Mouse (Mus musculus) heart, embryonic 12.5 days (tissue): ENCODE results near the gene Clrn3. TPM values are rescaled to one million over a fixed set of nuclear protein-coding genes. Genes with fewer than 3 reads are reported as not detected.
A peak's percentile ranks its signal among the peaks of the same experiment; 100 is the strongest.

Experiments
- ATAC-seq: fragments of 200-750 bp; cut with Nextera tagmentation; 2 replicates; pipeline ENCODE4 v1.8.0; 2017; ENCODE audit warnings: moderate TSS enrichment, moderate library complexity; ENCODE audit not compliant: insufficient number of reproducible peaks, low FRiP score
- H3K27ac ChIP-seq: fragments of 300-500 bp; sonication (generic); 2 replicates; pipeline ENCODE4 v1.5.1; 2016; ENCODE audit warnings: mild to moderate bottlenecking, moderate library complexity; ENCODE audit not compliant: poor library complexity, severe bottlenecking
- H3K27me3 ChIP-seq: fragments of 300-500 bp; sonication (generic); replicated peaks from 2 replicates; pipeline ENCODE4 v1.6.1; 2016; ENCODE audit warnings: mild to moderate bottlenecking, moderate library complexity
- H3K36me3 ChIP-seq: fragments of 300-500 bp; sonication (generic); 2 replicates; pipeline ENCODE4 v1.6.1; 2016; ENCODE audit warnings: mild to moderate bottlenecking, moderate library complexity
- H3K4me1 ChIP-seq: fragments of 300-500 bp; sonication (generic); replicated peaks from 2 replicates; pipeline ENCODE4 v1.6.1; 2016; ENCODE audit warnings: mild to moderate bottlenecking
- H3K4me2 ChIP-seq: fragments of 300-500 bp; sonication (generic); 2 replicates; pipeline ENCODE4 v1.6.1; 2016; ENCODE audit warnings: mild to moderate bottlenecking, moderate library complexity
- H3K4me3 ChIP-seq: fragments of 300-500 bp; sonication (generic); 2 replicates; pipeline ENCODE4 v1.5.1; 2016; ENCODE audit warnings: mild to moderate bottlenecking
- H3K9ac ChIP-seq: fragments of 300-500 bp; sonication (generic); 2 replicates; pipeline ENCODE4 v1.6.1; 2016; ENCODE audit warnings: mild to moderate bottlenecking, moderate library complexity
- H3K9me3 ChIP-seq: fragments of 300-500 bp; sonication (generic); replicated peaks from 2 replicates; pipeline ENCODE4 v1.6.1; 2016; ENCODE audit warnings: mild to moderate bottlenecking, moderate library complexity
- WGBS: fragments of 180-500 bp; shearing (Covaris S2); methylation state at CpG from one replicate; pipeline ENCODE4 v1.1.7; 2016; 5-methylcytosine and 5-hydroxymethylcytosine counted together
- polyA plus RNA-seq: library from polyadenylated mRNA; unstranded; fragments of >200 nt; fragmentation: Nextera tagmentation; extraction: Ambion mirVana; gene quantifications from 2 replicates; pipeline ENCODE4 v1.2.1, GENCODE M21; 2016

Clrn3 gene
- polyA plus RNA-seq, 1 experiment from 2014 or later = not detected

GRCm38 (mm10) chr7:135553550-135553949 is 25.1 kb upstream of the Clrn3 start:
- peaks cover 16% of the 10 kb centered on the region for H3K27me3 ChIP-seq
- H3K4me3 ChIP-seq = no peak overlapping the region
- 71% methylated on average over 3 of the region's 3 CpGs for WGBS
- ATAC-seq = no peak
- H3K27ac ChIP-seq = no peak overlapping the region
- no peak overlapping the region for H3K4me2 ChIP-seq
- H3K36me3 ChIP-seq = no peaks in the 10 kb centered on the region
- H3K9ac ChIP-seq = no peak overlapping the region
- peaks cover 10% of the 10 kb centered on the region for H3K4me1 ChIP-seq
- H3K9me3 ChIP-seq = no peaks in the 10 kb centered on the region

- Histone ChIP-seq H3K9me3 (no peaks in the 10 kb centered on the region), H3K4me3 (no peak overlapping the region), H3K27ac (no peak overlapping the region), H3K36me3 (no peaks in the 10 kb centered on the region), H3K4me2 (no peak overlapping the region), H3K9ac (no peak overlapping the region), H3K27me3 (peaks cover 23% of the 10 kb centered on the region), H3K4me1 (peaks cover 10% of the 10 kb centered on the region)
- WGBS = 43% methylated on average over 1 of the region's 1 CpGs
- ATAC-seq = no peak
Measured at GRCm38 (mm10) chr7:135551547-135551946, 23.1 kb upstream of the Clrn3 start.

GRCm38 (mm10) chr7:135548434-135548833 is 20.0 kb upstream of the Clrn3 start:
- H3K36me3 ChIP-seq = no peaks in the 10 kb centered on the region
- H3K27ac ChIP-seq = no peak overlapping the region
- peaks cover 26% of the 10 kb centered on the region for H3K27me3 ChIP-seq
- no peak overlapping the region for H3K4me3 ChIP-seq
- no peak overlapping the region for H3K4me2 ChIP-seq
- H3K9me3 ChIP-seq = no peaks in the 10 kb centered on the region
- no peak overlapping the region for H3K9ac ChIP-seq
- H3K4me1 ChIP-seq = peaks cover 10% of the 10 kb centered on the region
- WGBS = 82% methylated on average over 6 of the region's 6 CpGs
- ATAC-seq = no peak

- peaks cover 34% of the 10 kb centered on the region for H3K27me3 ChIP-seq
Measured at GRCm38 (mm10) chr7:135546530-135546929, 18.1 kb upstream of the Clrn3 start.

GRCm38 (mm10) chr7:135545957-135546356 is 17.5 kb upstream of the Clrn3 start:
- WGBS = 53% methylated on average over 7 of the region's 7 CpGs
- Histone ChIP-seq H3K4me1 (no peaks in the 10 kb centered on the region), H3K27ac (no peak overlapping the region), H3K9ac (no peak overlapping the region), H3K36me3 (no peaks in the 10 kb centered on the region), H3K4me2 (no peak overlapping the region), H3K4me3 (no peak overlapping the region), H3K27me3 (peaks cover 34% of the 10 kb centered on the region), H3K9me3 (no peaks in the 10 kb centered on the region)
- ATAC-seq = no peak

More at GRCm38 (mm10) chr7:135546530-135546929, 18.1 kb upstream of the Clrn3 start:
- H3K4me2 ChIP-seq = no peak overlapping the region
- no peak overlapping the region for H3K9ac ChIP-seq
- no peaks in the 10 kb centered on the region for H3K36me3 ChIP-seq
- H3K4me3 ChIP-seq = no peak overlapping the region
- peaks cover 4% of the 10 kb centered on the region for H3K4me1 ChIP-seq
- no peak overlapping the region for H3K27ac ChIP-seq
- no peaks in the 10 kb centered on the region for H3K9me3 ChIP-seq
- ATAC-seq = no peak
- 55% methylated on average over 5 of the region's 5 CpGs for WGBS

GRCm38 (mm10) chr7:135544321-135544720 is 15.9 kb upstream of the Clrn3 start:
- Histone ChIP-seq H3K9me3 (no peaks in the 10 kb centered on the region), H3K4me2 (no peak overlapping the region), H3K27ac (no peak overlapping the region), H3K4me1 (no peaks in the 10 kb centered on the region), H3K36me3 (no peaks in the 10 kb centered on the region), H3K9ac (no peak overlapping the region), H3K4me3 (no peak overlapping the region), H3K27me3 (peaks cover 42% of the 10 kb centered on the region)
- ATAC-seq = no peak
- 79% methylated on average over 6 of the region's 6 CpGs for WGBS

GRCm38 (mm10) chr7:135543033-135543432 is 14.6 kb upstream of the Clrn3 start:
- Histone ChIP-seq H3K36me3 (no peaks in the 10 kb centered on the region), H3K4me3 (no peak overlapping the region), H3K27me3 (peaks cover 47% of the 10 kb centered on the region), H3K4me1 (peaks cover 4% of the 10 kb centered on the region; the same call in 1 of the 2 replicates), H3K27ac (no peak overlapping the region), H3K9ac (no peak overlapping the region), H3K9me3 (no peaks in the 10 kb centered on the region), H3K4me2 (no peak overlapping the region)
- 63% methylated on average over 2 of the region's 3 CpGs for WGBS
- ATAC-seq = no peak

GRCm38 (mm10) chr7:135542235-135542634 is 13.8 kb upstream of the Clrn3 start:
- Histone ChIP-seq H3K9me3 (no peaks in the 10 kb centered on the region), H3K9ac (no peak overlapping the region), H3K27me3 (peaks cover 43% of the 10 kb centered on the region), H3K27ac (no peak overlapping the region), H3K4me1 (peaks cover 4% of the 10 kb centered on the region; the same call in 1 of the 2 replicates), H3K4me3 (no peak overlapping the region), H3K4me2 (no peak overlapping the region), H3K36me3 (no peaks in the 10 kb centered on the region)
- no peak for ATAC-seq
- WGBS = 78% methylated on average over 3 of the region's 3 CpGs

- H3K27ac ChIP-seq = no peak overlapping the region
- ATAC-seq = no peak
- H3K4me2 ChIP-seq = peak overlapping the region; percentile 97; the same call in 1 of the 2 replicates
- H3K4me3 ChIP-seq = no peak overlapping the region
- no peak overlapping the region for H3K9ac ChIP-seq
- peaks cover 4% of the 10 kb centered on the region; the same call in 1 of the 2 replicates for H3K4me1 ChIP-seq
- H3K27me3 ChIP-seq = peaks cover 44% of the 10 kb centered on the region
- 60% methylated on average over 2 of the region's 2 CpGs for WGBS
- H3K9me3 ChIP-seq = no peaks in the 10 kb centered on the region
- H3K36me3 ChIP-seq = no peaks in the 10 kb centered on the region
Measured at GRCm38 (mm10) chr7:135539429-135539828, 11.0 kb upstream of the Clrn3 start.

- Histone ChIP-seq H3K4me2 (peak overlapping the region; percentile 97), H3K27ac (no peak overlapping the region), H3K9me3 (no peaks in the 10 kb centered on the region), H3K4me1 (peaks cover 4% of the 10 kb centered on the region; the same call in 1 of the 2 replicates), H3K36me3 (no peaks in the 10 kb centered on the region), H3K4me3 (peak overlapping the region; percentile 66), H3K27me3 (peaks cover 40% of the 10 kb centered on the region), H3K9ac (peak overlapping the region; percentile 72)
- WGBS = under 1% methylated on average over 71 of the region's 71 CpGs
- ATAC-seq = peak; percentile 53
Measured at GRCm38 (mm10) chr7:135537948-135538741, 9.7 kb upstream of the Clrn3 start.

- Histone ChIP-seq H3K27me3 (peaks cover 36% of the 10 kb centered on the region), H3K36me3 (no peaks in the 10 kb centered on the region), H3K9ac (peak within 1 kb of the TSS; percentile 72), H3K4me2 (peak within 1 kb of the TSS; percentile 97), H3K4me1 (peaks cover 4% of the 10 kb centered on the region; the same call in 1 of the 2 replicates), H3K4me3 (peak within 1 kb of the TSS; percentile 66), H3K9me3 (no peaks in the 10 kb centered on the region), H3K27ac (no peak within 1 kb of the TSS)
- peak; percentile 91 for ATAC-seq
- 4% methylated on average over 28 of the region's 28 CpGs for WGBS
Measured at GRCm38 (mm10) chr7:135537341-135537901, 9.0 kb upstream of the Clrn3 start, which contains the start of gene Ptpre. Gene Ptpre, plus strand, starts transcription at chr7:135537481.
